Mouse (Mus musculus) gastrocnemius, postnatal 36 days (tissue): ENCODE results near the gene Wfdc10. TPM values are rescaled to one million over a fixed set of nuclear protein-coding genes. Genes with fewer than 3 reads are reported as not detected.
"Not testable (repeated sequence)": the region's sequence is repeated elsewhere in the genome, so short reads cannot be mapped to it uniquely, and the experiment has no call there.

Source experiments
- DNase-seq, 2 experiments: peaks; one replicate each; pipeline ENCODE4 v3.0.0; 2022
- intact Hi-C: fragments of 180-260 bp; cut with DNase I; formaldehyde crosslinking; loops from one replicate; pipeline ENCODE4 v1.15.1; 2025
- long read RNA-seq, 2 experiments: library from polyadenylated mRNA; stranded (forward); transcript quantifications; one replicate each; pipeline ENCODE4 v2.0.0; 2021
- total RNA-seq, 2 experiments: library from RNA; stranded (reverse); gene quantifications; 2 replicates each; pipeline ENCODE4 v1.2.3; 2021

Wfdc10 gene
- not detected for total RNA-seq
- long read RNA-seq, experiment 1: 0 reads
- long read RNA-seq, experiment 2: 0 reads

DNA sequence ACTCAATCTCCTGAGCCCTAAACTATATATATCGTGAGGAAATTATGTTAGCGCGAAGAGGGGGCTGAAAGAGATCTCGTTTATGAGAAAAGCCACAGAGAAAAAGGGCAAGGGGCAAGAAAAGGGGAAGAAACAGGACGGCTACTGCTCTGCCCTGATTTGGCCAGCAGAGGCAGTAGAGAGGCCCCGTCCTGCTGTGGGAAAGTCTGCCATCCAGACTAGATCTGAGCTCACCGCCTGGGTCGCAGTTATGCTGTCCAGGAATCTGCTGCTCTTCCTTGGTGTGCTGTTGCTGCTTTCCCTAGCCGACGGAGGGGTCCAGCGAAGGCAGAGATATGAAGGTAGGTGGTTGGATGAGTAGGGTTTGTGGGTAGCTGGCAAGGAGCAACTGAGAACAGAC lies at the start of gene Wfdc10:
Wfdc10 (plus strand) TSS at position 189 of the 400 bp plus-strand sequence.
- no peak for DNase-seq
- intact Hi-C loops: no loop called here

DNA sequence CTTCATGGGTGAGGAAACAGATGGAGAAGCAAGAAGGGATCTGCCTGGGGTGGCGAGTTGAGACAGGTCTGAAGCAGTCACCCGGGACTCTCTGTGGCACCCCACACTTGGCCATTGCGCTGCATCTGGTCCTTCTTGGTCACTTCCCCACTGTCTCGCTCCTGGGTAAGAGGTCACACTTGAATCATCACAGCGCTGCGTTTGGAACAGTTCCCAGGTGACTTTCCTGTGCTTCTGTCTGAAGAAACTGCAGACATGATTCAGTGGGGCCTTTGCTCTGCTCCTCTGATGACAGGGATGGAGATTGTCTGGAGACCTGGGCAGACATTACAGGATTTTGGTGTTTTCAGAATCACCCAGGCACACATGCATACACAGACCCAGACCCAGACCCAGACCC lies 47.1 kb upstream of the Wfdc10 start:
- DNase-seq: no peak
- intact Hi-C loops: no loop called here

DNA sequence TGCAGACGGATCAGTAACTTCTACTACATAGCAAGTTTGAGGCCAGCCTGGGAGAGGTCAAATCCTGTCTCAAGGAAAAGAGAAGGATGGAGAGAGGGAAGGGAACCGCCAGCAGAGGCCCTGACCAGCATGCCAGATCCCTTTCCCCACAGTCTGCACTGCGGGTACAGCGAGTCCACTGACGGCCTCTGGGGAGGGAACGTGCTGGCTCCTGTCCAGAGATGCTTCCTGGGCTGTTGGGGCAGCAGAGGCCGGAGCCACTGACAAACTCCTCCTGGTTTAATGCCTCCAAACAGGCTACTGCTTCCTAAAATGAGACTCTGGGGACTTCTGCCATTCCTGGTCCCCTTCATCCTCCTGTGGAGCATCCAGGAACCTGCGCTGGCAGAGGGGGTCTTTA lies 42.4 kb upstream of the Wfdc10 start, which contains the start of the genes Wfdc6b and Wfdc8:
Wfdc6b (plus strand) TSS at position 52 of the 400 bp plus-strand sequence.
Wfdc8 (minus strand) TSS at position 156 of the 400 bp plus-strand sequence.
- intact Hi-C loops: not testable (repeated sequence)
- peak; percentile 38 to 47 for DNase-seq

DNA sequence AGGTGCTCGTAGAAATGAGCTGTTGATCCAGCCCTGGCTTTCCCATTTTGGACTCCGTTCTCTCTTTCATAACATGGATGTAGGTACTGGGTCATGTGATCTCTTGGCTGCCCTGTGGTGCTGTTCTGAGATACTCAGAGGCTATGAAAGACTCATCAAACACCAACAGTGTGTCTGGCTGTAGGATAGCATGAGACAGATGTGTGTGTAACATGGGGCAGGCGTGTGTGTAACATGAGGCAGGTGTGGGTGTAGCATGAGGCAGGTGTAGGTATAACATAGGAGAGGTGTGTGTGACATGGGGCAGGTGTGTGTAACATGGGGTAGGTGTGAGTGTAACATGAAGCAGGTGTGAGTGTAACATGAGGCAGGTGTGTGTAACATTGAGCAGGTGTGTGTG lies 40.5 kb upstream of the Wfdc10 start:
- intact Hi-C loops: no loop called here
- DNase-seq: no peak

DNA sequence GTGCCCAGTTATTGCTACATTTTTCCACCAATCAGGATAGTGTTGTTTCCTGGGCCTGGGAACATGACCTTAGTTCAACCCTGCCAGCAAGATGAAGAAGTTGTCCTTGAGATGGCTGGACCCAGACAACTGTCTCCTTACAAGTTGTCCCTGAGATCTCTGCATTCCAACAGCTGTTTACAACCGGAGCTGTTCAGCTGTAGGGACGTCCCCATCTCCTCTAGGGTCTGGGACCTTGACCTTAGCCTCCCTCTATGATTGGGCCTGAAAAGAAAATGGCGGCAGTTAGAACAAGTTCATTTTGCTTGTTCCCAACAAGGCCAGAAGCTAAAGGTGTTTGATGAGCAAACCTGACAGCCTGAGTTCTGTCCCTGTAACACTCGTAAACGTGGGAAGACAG lies 36.8 kb upstream of the Wfdc10 start:
- DNase-seq: no peak
- intact Hi-C loops: no loop called here

DNA sequence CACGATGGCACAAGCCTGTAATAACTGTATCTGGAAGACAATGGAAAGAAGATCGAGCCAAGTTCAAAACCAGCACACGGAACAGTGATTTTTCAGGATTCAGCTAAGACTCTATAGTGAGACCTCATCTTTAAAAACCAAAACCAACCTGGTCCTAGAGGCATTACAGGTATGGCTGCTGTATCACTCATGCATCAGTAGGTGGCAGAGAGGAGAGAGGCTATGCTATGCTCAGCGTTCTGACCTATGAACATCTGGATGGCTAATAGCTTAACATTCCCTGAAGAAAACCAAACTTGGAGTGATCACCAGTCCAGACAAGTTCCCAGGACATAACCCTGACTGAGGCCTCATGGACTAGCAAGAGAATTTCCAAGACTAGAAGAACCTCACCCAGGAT lies 34.1 kb upstream of the Wfdc10 start:
- intact Hi-C loops: no loop called here
- DNase-seq: no peak

DNA sequence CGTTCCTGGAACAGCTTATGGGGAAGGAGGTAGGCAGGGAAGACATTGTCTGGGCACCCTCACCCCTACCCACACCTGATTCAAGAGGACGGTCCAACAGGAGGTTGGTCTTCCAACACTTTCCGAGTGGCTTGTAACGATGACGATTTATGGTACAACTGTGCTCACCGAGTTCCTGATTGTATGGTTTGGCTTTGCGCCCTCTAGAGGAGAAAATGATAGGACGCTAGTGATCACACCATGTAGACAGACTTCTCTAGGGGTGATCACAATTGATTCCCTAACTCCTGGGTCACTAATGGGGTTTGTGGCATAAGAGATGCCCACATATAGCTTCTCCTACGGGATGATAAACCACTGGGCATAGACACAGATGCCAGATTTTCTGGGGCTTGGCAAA lies 20.6 kb upstream of the Wfdc10 start:
- DNase-seq: no peak
- intact Hi-C loops: no loop called here

DNA sequence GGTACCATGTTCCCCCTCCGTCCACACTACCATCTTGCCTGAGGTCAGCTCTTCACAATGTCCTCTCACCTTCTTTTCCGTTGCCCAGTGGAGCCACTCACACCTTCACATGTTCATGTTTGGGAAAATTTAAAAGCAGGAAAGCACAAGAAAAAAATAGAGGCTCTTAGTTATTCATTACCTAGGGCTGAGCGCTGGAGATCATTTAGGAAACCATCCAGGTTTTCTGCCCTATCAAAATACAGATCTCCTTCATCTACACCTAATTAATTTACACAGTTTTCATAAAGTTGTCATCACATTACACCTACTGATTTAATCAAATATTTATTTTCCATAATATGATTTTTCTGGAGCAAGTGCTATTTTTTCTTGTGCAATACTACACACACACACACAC lies 17.1 kb upstream of the Wfdc10 start, which contains the start of gene Wfdc16:
Wfdc16 (minus strand) TSS at position 101 of the 400 bp plus-strand sequence.
- DNase-seq: no peak
- intact Hi-C loops: no loop called here

DNA sequence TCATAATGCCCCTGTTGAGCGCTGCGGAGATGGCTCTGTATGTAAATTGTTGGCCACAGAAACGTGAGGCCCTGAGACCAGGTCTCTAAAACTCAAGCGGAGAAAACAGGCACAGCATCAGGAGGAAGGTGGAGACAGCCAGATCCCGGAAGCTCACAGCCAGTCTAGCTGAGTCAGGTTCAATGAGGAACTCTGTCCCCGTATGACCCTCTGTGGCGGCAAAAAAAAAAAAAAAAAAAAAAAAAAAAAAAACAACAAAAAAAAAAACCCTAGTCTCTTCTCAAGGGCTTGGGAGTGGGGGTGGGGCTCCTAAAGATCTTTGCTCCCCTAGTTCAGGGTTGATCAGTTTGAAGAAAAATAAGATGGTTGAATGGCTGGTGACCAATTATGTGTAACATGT lies 14.7 kb upstream of the Wfdc10 start:
- intact Hi-C loops: no loop called here
- DNase-seq: no peak

DNA sequence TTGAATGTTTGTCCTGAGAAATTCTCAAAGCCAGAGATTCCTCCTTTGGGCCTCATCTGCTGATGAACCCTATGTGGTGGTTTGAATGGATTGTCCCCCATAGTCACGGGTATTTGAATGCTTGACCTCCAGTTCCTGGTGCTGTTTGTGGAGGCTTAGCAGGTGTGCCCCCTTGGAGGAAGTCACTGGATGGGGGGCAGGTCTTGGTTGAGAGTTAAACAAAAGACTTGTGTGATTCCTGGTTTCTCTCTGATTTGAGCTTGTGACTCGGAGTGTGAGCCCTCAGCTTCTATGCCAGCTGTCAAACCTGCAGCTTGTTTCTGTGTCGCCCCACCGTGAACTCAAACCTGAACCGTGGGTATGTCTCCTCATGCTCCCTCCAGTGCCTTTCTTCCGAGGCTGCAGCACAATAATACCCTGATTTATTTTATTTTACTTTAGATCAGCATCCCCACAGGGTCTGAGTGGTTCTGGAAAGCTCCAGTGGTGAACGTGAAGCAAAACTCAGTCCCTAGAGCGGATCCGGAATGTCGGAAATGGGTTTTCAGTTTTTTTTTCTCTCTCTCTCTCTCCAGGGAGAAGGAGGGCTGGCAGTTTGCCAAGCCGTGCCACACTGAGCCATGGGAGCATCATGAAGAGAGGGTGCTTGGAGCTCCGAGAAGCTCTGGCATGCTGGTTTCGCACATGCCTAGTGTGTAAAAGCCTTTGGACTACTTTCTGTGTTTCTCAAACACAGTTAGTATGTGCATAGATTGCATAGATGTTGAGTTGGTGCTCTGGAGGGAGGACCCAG lies 13.8 kb upstream of the Wfdc10 start:
- no peak for DNase-seq
- intact Hi-C loops: no loop called here

DNA sequence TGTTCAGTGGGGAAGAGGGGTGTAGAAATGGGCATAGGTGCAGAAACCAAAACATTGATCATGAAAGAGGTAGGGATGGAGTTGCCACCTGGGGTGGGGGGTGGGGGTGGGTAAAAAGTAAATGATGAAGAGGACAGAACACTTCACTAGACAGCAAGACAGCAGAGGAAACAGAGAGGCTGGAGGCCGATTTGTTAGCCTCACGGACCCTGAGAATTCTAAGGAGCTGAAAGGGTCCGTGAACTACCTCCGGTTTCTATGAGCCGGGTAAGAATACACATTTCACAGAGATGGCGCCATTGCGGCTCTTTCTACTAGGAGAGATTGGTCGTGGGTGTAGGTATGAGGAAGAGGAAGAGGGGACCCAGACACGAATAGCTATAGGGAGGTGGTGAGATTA lies 637 bp downstream of the Wfdc10 start, which contains the start of gene Wfdc9:
Wfdc9 (minus strand) TSS at position 101 of the 400 bp plus-strand sequence.
- intact Hi-C loops: no loop called here
- no peak for DNase-seq

DNA sequence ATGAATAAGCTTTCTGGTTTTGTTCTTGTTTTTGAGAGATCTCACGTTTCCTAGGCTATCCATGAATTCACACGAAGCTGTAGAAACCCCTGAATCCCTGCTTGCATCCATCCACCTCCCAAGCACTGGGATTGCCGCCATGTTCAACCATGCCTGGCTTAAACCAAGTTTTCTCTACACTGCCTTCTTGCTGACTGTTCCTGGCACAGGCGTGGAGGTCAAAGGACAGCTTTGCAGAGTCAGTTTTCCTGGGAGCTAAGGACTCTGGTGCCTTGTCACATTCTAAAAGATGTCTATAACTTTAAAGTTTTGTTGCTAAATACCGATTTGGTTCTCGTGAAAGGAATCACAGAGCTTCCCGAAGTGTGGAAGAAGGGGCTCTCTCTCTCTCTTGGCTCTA lies 9.0 kb downstream of the Wfdc10 start:
- no peak for DNase-seq
- intact Hi-C loops: no loop called here

DNA sequence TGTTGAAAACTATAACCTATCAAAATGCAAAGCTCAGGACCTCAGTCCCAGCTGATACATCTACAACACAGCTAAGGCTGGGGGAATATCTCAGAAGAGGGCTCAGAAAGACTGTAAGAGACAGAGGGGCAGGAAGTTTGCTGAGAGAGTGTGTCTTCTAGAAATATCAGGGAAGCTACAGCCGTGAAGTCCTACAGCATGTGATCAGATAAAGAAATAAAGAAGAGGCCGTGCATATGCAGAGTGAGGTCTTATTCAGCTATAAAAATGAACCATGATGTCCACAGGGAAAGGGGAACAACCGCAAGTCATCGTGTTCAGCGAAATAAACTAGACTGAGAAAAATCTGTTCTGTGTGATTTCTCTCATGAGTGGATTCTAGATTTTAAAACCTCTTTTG lies 14.4 kb downstream of the Wfdc10 start:
- intact Hi-C loops: no loop called here

DNA sequence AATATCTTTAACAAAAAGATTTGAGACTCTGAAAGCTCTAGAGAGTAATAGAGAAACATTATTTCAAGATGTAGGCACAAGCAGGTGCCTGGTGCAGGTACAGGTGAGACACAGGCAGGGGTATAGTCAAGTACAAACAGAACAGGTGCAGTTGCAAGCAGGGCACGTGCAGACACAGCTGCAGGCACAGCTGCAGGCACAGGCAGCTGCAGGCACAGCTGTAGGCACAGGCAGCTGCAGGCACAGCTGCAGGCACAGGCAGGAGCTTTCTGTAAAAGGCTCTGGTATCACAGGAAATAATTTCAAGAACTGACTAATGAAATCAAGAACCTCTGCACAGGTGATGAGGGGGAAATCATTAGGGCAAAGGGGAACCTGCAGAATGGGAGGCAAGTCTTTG lies 15.1 kb downstream of the Wfdc10 start:
- intact Hi-C loops: no loop called here
- DNase-seq: no peak

More for the DNA sequence above, 14.4 kb downstream of the Wfdc10 start:
- DNase-seq: no peak

DNA sequence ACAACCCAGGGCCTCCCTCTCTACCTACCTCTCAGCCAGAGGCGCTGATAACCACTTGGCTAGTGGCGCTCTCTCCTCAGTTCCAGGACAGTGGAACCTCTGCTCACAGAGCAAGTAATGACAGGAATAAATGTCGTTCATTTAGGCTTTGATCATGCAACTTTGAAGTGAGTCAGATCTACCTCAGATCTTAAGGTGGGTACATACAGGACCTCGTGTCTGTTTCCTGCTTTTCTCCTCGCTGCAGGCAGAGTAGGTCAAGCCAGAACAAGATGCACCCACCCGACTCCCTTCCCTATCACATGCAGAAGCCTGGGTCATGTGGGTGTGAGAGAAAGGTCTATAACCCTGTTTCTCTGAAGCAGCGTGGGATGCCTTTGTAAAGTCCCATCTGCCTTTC lies 18.1 kb downstream of the Wfdc10 start, which contains the start of gene Wfdc11:
Wfdc11 (minus strand) TSS at position 101 of the 400 bp plus-strand sequence.
- DNase-seq: no peak
- intact Hi-C loops: no loop called here

DNA sequence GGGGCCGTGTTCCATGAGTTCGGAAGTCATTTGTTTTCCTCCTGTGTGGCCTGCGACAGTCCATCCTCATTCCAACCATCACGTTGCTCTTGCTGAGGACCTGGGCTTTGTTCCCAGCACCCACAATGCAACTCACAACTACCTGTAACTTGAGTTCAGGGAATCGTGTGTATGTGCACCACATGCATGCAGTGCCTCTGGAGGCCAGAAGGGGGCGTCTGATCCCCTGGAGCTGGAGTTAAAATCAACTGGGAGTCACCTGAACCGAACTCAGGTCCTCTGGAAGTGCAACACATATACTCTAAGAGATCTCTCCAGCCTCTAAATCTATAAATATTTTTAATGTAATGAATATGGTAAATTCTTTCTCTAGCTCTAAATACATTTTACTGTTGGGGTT lies 20.3 kb downstream of the Wfdc10 start:
- DNase-seq: no peak
- intact Hi-C loops: loop anchor here (5.0 kb wide), 1 partner anchor 121 kb away; no protein-coding TSS in a partner anchor

DNA sequence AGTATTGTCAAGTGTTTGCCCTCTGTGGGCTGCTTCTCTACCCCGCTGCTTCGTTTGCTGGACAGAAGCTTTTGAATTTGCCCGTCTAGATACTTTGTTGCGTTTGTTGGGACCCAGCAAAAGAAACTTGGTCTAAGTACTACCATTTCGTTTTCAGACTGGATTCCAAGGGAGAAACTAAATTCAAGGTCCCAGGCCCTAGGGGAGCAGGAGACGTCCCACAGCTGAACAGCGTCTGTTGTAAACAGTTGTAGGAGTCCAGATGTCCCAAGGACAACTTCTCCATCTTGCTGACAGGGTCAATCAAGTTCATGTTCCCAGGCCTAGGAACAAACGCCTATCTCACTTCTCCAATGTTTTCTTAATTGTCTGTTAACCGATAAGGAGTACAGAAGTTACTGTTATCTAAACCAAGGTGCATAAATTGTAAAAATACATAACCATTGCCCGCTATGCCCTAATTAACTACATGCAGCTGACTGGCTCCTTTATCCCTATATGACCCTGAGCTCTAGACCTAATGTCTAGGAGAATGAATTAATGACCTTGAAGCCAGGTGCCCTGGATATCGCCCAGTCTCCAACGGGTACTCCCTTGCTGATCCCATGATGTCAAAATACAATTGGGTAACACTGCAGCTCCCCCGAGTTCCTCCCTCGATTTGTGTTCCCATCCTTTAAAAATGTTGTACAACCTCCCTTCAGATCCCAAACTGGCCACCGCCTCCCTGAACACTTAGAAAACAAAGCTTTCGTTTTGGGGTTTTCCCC lies 21.3 kb downstream of the Wfdc10 start:
- intact Hi-C loops: loop anchor here (5.0 kb wide), 1 partner anchor 120 kb away; no protein-coding TSS in a partner anchor
- DNase-seq: no peak

DNA sequence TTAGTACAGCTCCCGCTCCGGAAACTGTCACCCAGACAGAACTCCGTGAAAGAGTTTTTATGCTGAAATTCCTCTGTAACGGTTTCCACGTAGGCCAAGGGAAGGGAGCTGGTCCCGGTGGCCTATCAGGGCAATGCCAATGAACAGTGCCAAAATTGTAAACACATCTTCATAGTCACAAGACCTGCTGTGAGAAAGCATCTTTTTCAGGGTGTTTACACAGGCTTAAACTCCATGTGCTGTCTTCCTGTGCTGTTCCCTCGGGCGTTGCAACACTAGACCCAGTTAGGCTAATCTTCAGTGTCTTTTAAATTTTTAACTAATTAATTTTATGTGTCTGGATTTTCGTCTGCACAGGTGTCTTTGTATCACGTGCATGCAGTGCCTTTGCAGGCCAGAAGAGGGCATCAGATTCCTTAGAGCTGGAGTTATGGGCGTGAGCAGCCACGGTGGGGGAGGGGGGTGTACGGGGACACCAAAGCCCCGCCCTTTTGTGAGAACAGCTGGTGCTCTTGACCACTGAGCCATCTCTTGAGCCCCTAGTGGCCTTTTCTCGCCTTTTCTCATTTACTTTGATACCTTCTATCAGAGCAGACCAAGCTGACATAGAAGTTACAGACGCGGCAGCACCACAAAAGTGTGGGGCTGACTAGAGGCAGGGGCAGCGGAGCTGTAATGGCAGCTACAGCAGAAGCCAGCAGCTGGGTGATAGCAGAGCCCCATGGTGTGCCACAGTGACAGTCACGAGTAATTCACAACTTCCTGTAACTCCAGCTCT lies 23.2 kb downstream of the Wfdc10 start:
- intact Hi-C loops: loop anchor here (2.0 to 5.0 kb wide), 2 partner anchors 46 to 118 kb away; no protein-coding TSS in a partner anchor
- peak; percentile 41 to 42 for DNase-seq

DNA sequence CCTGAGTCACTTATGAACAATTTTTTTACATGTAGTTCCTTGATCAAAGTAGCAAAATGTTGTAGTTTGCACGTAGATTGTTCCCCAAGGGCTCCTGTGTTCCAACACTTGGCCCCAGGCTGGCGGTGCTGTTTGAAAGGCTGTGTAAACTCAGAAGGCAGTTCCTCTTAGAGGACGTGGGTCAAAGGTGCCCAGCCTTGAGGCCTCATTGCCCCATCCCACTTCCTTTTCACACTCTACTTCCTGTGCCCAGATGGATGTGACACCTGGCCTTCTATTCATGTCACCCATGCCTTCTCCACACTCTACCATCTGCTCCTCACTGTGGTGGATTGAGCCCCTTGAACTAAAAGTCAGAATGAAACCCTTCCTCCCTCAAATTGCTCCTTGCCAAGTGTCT lies 24.1 kb downstream of the Wfdc10 start:
- intact Hi-C loops: loop anchor here (2.0 to 5.0 kb wide), 2 partner anchors 45 to 117 kb away; no protein-coding TSS in a partner anchor

DNA sequence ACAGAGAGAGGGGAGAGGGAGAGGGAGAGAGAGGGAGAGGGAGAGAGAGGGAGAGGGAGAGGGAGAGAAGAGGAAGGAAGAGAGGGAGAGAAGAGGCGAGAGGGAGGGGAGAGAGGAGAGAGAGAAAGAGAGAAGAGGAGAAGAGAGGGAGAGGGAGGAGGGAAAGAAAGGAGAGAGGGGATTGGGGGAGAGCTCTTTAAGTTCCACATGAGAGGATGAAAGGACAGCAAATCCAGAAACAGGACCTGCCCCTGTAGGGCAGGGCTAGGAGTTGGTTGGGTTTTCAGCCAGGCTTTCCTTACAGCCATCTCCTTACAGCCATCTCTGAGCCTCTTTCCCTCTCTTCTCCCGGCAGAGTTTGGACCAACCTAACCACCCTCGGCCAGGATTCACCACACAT lies 29.0 kb downstream of the Wfdc10 start, which contains the start of gene Wfdc13:
Wfdc13 (plus strand) TSS at position 301 of the 400 bp plus-strand sequence.
- intact Hi-C loops: no loop called here

More for the DNA sequence above, 24.1 kb downstream of the Wfdc10 start:
- no peak for DNase-seq

More for the DNA sequence above, 29.0 kb downstream of the Wfdc10 start, which contains the start of gene Wfdc13:
- no peak for DNase-seq
